Mouse (Mus musculus) liver, adult 2 months (tissue): ENCODE measurements around the gene Zmiz1.

Experiments used
- CTCF ChIP-seq: fragments of 200-500 bp; IDR thresholded peaks from 2 replicates; pipeline ENCODE4 v1.5.1; 2011; ENCODE audit warnings: low read depth, low read length, control low read depth
- POLR2A ChIP-seq: fragments of 200-500 bp; IDR thresholded peaks from 2 replicates; pipeline ENCODE4 v1.6.1; 2011; ENCODE audit warnings: low read length, control low read depth; ENCODE audit not compliant: insufficient read depth; ENCODE audit errors: extremely low read depth

GRCm38 (mm10) chr14:25454066-25454760, 4.8 kb upstream of the Zmiz1 start:
- TF ChIP-seq POLR2A, result no peak
- TF ChIP-seq CTCF, result no peak
